Mouse (Mus musculus): ENCODE data around the gene Ypel3. TPM values are rescaled to one million over a fixed set of nuclear protein-coding genes. Genes with fewer than 3 reads are reported as not detected.

Gene Ypel3
- polyA plus RNA-seq, 3 experiments from 2014 or later: 51.9 to 107 (median 70.2) TPM

GRCm38 (mm10) chr7:126816494-126816893, 39.7 kb downstream of the Ypel3 start:
- ATAC-seq: no peak

- no peak for ATAC-seq
Observed at GRCm38 (mm10) chr7:126817595-126817994, 40.8 kb downstream of the Ypel3 start.

GRCm38 (mm10) chr7:126818818-126819217, 42.1 kb downstream of the Ypel3 start:
- ATAC-seq: no peak

- peak; percentile 63 for ATAC-seq
Observed at GRCm38 (mm10) chr7:126821835-126822511, 45.2 kb downstream of the Ypel3 start.

GRCm38 (mm10) chr7:126822741-126823140, 46.0 kb downstream of the Ypel3 start:
- ATAC-seq: no peak

- ATAC-seq: no peak
Observed at GRCm38 (mm10) chr7:126823202-126823711, 46.5 kb downstream of the Ypel3 start.

- no peak for ATAC-seq
Observed at GRCm38 (mm10) chr7:126823940-126824339, 47.2 kb downstream of the Ypel3 start.

- no peak for ATAC-seq
Observed at GRCm38 (mm10) chr7:126825403-126825802, 48.6 kb downstream of the Ypel3 start.

- no peak for ATAC-seq
Observed at GRCm38 (mm10) chr7:126825952-126826351, 49.2 kb downstream of the Ypel3 start.

Other genes starting within 250 kb of the Ypel3 start
- 100 to 1,000 TPM; 219 to 232 (median 230) TPM for gene Eif3c, start 210.5 kb upstream of the Ypel3 start, polyA plus RNA-seq (2017; shearing (Covaris generic))
- 1 to 10 TPM in 1 of 3 experiments, under 1 TPM in 1, not detected in 1; 0.23 to 2.3 TPM for gene Apobr, start 192.0 kb upstream of the Ypel3 start, polyA plus RNA-seq (2017; shearing (Covaris generic))
- gene Cln3, start 191.1 kb upstream of the Ypel3 start, polyA plus RNA-seq (2017; shearing (Covaris generic)): 10 to 100 TPM; 25.2 to 57.9 (median 51.4) TPM
- gene Il27, start 182.0 kb upstream of the Ypel3 start, polyA plus RNA-seq (2017; shearing (Covaris generic)): not detected
- gene Nupr1, start 146.1 kb upstream of the Ypel3 start, polyA plus RNA-seq (2017; shearing (Covaris generic)): 1 to 10 TPM in 1 of 3 experiments, not detected in 2; 2.2 TPM
- 100 to 1,000 TPM in 1 of 3 experiments, 10 to 100 TPM in 2; 46.5 to 103 (median 70.1) TPM for gene Sgf29, start 127.6 kb upstream of the Ypel3 start, polyA plus RNA-seq (2017; shearing (Covaris generic))
- gene Sult1a1, start 100.5 kb upstream of the Ypel3 start, polyA plus RNA-seq (2017; shearing (Covaris generic)): under 1 TPM in 1 of 3 experiments, not detected in 2; 0.65 TPM
- gene Bola2, start 81.6 kb upstream of the Ypel3 start, polyA plus RNA-seq (2017; shearing (Covaris generic)): 100 to 1,000 TPM in 2 of 3 experiments, 10 to 100 TPM in 1; 89.3 to 196 (median 149) TPM
- gene Slx1b, start 81.2 kb upstream of the Ypel3 start, polyA plus RNA-seq (2017; shearing (Covaris generic)): 10 to 100 TPM; 11.7 to 18.2 (median 13.3) TPM
- gene Coro1a, start 69.2 kb upstream of the Ypel3 start, polyA plus RNA-seq (2017; shearing (Covaris generic)): 1,000 to 10,000 TPM; 2,119 to 2,488 (median 2,393) TPM
- 10 to 100 TPM; 15.9 to 20.8 (median 17.2) TPM for gene Mapk3, start 17.4 kb upstream of the Ypel3 start, polyA plus RNA-seq (2017; shearing (Covaris generic))
- gene Gdpd3, start 10.6 kb upstream of the Ypel3 start, polyA plus RNA-seq (2017; shearing (Covaris generic)): 100 to 1,000 TPM in 2 of 3 experiments, 10 to 100 TPM in 1; 97.0 to 604 (median 276) TPM
- 1 to 10 TPM; 2.1 to 3.9 (median 3.7) TPM for gene Tbx6, start 4.5 kb downstream of the Ypel3 start, polyA plus RNA-seq (2017; shearing (Covaris generic))
- gene Ppp4c, start 15.5 kb downstream of the Ypel3 start, polyA plus RNA-seq (2017; shearing (Covaris generic)): 100 to 1,000 TPM; 118 to 168 (median 129) TPM
- not detected for gene Fam57b, start 20.7 kb downstream of the Ypel3 start, polyA plus RNA-seq (2017; shearing (Covaris generic))
- not detected for gene 4930451I11Rik, start 54.7 kb downstream of the Ypel3 start, polyA plus RNA-seq (2017; shearing (Covaris generic))
- gene Doc2a, start 70.5 kb downstream of the Ypel3 start, polyA plus RNA-seq (2017; shearing (Covaris generic)): not detected
- gene Hirip3, start 85.0 kb downstream of the Ypel3 start, polyA plus RNA-seq (2017; shearing (Covaris generic)): 10 to 100 TPM; 11.2 to 19.3 (median 18.2) TPM
- gene Ino80e, start 85.4 kb downstream of the Ypel3 start, polyA plus RNA-seq (2017; shearing (Covaris generic)): 10 to 100 TPM; 63.0 to 88.4 (median 68.7) TPM
- gene Taok2, start 107.7 kb downstream of the Ypel3 start, polyA plus RNA-seq (2017; shearing (Covaris generic)): 10 to 100 TPM; 16.8 to 20.3 (median 19.6) TPM
- 10 to 100 TPM; 36.8 to 69.8 (median 47.7) TPM for gene Tmem219, start 146.0 kb downstream of the Ypel3 start, polyA plus RNA-seq (2017; shearing (Covaris generic))
- gene Kctd13, start 151.9 kb downstream of the Ypel3 start, polyA plus RNA-seq (2017; shearing (Covaris generic)): 1 to 10 TPM; 6.1 to 7.9 (median 6.3) TPM
- under 1 TPM in 1 of 3 experiments, not detected in 2; 0.34 TPM for gene Asphd1, start 172.6 kb downstream of the Ypel3 start, polyA plus RNA-seq (2017; shearing (Covaris generic))
- under 1 TPM; 0.69 to 0.87 (median 0.77) TPM for gene Sez6l2, start 173.6 kb downstream of the Ypel3 start, polyA plus RNA-seq (2017; shearing (Covaris generic))
- gene Cdipt, start 199.0 kb downstream of the Ypel3 start, polyA plus RNA-seq (2017; shearing (Covaris generic)): 100 to 1,000 TPM; 104 to 127 (median 115) TPM
- gene Cdiptos, start 199.1 kb downstream of the Ypel3 start, polyA plus RNA-seq (2017; shearing (Covaris generic)): 1 to 10 TPM in 2 of 3 experiments, under 1 TPM in 1; 0.91 to 1.8 (median 1.3) TPM
- gene Mvp, start 237.7 kb downstream of the Ypel3 start, polyA plus RNA-seq (2017; shearing (Covaris generic)): 10 to 100 TPM; 15.2 to 19.7 (median 16.2) TPM
- gene Pagr1b, start 239.5 kb downstream of the Ypel3 start, polyA plus RNA-seq (2017; shearing (Covaris generic)): not detected
- 10 to 100 TPM; 34.7 to 44.5 (median 42.6) TPM for gene Pagr1a, start 240.4 kb downstream of the Ypel3 start, polyA plus RNA-seq (2017; shearing (Covaris generic))
- 10 to 100 TPM; 42.5 to 62.2 (median 46.4) TPM for gene Gm42742, start 244.1 kb downstream of the Ypel3 start, polyA plus RNA-seq (2017; shearing (Covaris generic))
- gene Prrt2, start 244.3 kb downstream of the Ypel3 start, polyA plus RNA-seq (2017; shearing (Covaris generic)): 1 to 10 TPM in 1 of 3 experiments, under 1 TPM in 1, not detected in 1; 0.97 to 1.1 TPM

Measured in inflammation-experienced regulatory T-cells, adult 6 months (primary cell).